Mouse (Mus musculus): Measurements from ENCODE around the gene Slc30a2. TPM values are rescaled to one million over a fixed set of nuclear protein-coding genes. Genes with fewer than 3 reads are reported as not detected.

Slc30a2 gene
- polyA plus RNA-seq, 1 experiment from 2014 or later = 0.10 TPM

DNA sequence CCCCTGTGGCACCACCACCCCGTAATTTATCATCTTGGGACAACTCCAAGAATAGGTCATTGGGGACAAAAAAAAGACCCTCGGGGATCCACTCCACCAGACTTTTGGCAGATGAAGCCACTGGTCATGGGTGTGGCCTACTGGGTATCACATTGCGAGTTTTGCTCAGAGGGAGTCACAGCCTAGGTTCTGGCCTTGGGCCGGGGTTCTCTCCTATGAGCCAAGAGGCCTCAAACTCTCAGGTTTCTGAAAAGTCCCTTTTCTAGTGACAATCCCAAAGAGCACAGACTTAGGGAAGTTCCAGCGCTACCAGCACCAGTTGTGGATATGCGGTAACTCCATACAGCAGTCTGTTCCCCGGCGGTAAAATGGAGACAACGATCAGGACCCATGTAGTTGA is 32.3 kb upstream of the Slc30a2 start:
- Histone ChIP-seq H3K27ac (replicated peaks) (no peak overlapping the region), H3K9me3 (replicated peaks) (peaks cover 6% of the 10 kb centered on the region), H3K27me3 (ENCODE audit: low read depth, poor library complexity, severe bottlenecking) (0 out of 2 replicates have a peak, but pooled peaks cover 1% of the 10 kb centered on the region), H3K4me1 (peaks cover 25% of the 10 kb centered on the region), H3K4me3 (no peak overlapping the region), H3K36me3 (no peaks in the 10 kb centered on the region)
- no peak for DNase-seq (ENCODE audit: low spot score)
- 90% methylated on average over 9 of the region's 9 CpGs for WGBS

DNA sequence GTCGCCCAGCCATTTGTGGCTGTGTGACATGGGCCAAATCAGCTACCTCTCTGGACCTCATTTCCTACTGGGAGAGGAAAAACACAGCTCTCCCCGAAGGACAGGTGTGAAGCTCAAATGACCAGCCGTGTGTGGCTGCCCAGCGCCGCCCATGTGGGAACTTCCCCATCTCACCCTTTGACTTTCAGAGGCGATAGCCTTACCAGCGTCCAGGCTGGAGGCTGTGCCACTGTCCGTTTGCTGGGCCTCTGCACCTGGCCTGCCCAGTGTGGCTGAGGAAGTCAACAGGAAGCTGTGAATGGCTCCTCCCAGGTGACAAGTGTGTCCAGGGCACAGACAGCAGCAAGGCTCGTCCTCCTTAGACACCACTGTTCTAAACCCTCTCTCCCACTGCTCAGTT is 31.2 kb upstream of the Slc30a2 start:
- H3K27ac ChIP-seq (replicated peaks) = no peak overlapping the region
- H3K36me3 ChIP-seq = no peaks in the 10 kb centered on the region
- H3K27me3 ChIP-seq (ENCODE audit: low read depth, poor library complexity, severe bottlenecking) = 0 out of 2 replicates have a peak, but pooled peaks cover 6% of the 10 kb centered on the region
- H3K9me3 ChIP-seq (replicated peaks) = peaks cover 6% of the 10 kb centered on the region
- H3K4me3 ChIP-seq = no peak overlapping the region
- no peak for DNase-seq (ENCODE audit: low spot score)
- WGBS = 90% methylated on average over 9 of the region's 9 CpGs
- H3K4me1 ChIP-seq = peaks cover 30% of the 10 kb centered on the region

DNA sequence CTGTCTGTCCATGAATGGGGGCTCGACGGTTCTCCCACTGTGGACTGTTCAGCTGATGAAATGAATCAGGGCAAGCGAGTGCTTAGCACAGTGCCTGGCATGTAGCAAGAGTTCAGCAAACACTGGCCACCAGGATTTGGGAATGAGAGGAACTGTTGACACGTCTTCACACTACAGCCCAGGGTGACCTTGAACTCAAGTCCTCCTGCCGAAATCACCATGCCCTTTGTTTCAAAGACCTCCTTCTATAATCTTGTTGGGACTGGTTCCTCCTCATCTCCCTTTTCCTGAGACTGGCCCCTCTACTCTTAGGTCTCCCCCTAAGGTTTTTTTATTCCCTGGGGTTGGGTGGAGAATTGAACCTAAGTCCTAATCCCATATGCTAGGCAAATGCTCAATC is 30.6 kb upstream of the Slc30a2 start:
- no peak for DNase-seq (ENCODE audit: low spot score)
- Histone ChIP-seq H3K9me3 (replicated peaks) (peaks cover 6% of the 10 kb centered on the region), H3K36me3 (no peaks in the 10 kb centered on the region), H3K4me3 (no peak overlapping the region), H3K27ac (replicated peaks) (no peak overlapping the region), H3K27me3 (ENCODE audit: low read depth, poor library complexity, severe bottlenecking) (0 out of 2 replicates have a peak, but pooled peaks cover 6% of the 10 kb centered on the region), H3K4me1 (peaks cover 25% of the 10 kb centered on the region)
- WGBS = 93% methylated on average over 5 of the region's 5 CpGs

- H3K4me1 ChIP-seq = peaks cover 19% of the 10 kb centered on the region
- H3K27ac ChIP-seq (replicated peaks) = no peak overlapping the region
- no peaks in the 10 kb centered on the region for H3K36me3 ChIP-seq
- no peak for DNase-seq (ENCODE audit: low spot score)
- H3K4me3 ChIP-seq = no peak overlapping the region
- 0 out of 2 replicates have a peak, but pooled peaks cover 6% of the 10 kb centered on the region for H3K27me3 ChIP-seq (ENCODE audit: low read depth, poor library complexity, severe bottlenecking)
- WGBS = 92% methylated on average over 6 of the region's 6 CpGs
- peaks cover 6% of the 10 kb centered on the region for H3K9me3 ChIP-seq (replicated peaks)
Measured at GRCm38 (mm10) chr4:134312901-134313300, 30.1 kb upstream of the Slc30a2 start.

DNA sequence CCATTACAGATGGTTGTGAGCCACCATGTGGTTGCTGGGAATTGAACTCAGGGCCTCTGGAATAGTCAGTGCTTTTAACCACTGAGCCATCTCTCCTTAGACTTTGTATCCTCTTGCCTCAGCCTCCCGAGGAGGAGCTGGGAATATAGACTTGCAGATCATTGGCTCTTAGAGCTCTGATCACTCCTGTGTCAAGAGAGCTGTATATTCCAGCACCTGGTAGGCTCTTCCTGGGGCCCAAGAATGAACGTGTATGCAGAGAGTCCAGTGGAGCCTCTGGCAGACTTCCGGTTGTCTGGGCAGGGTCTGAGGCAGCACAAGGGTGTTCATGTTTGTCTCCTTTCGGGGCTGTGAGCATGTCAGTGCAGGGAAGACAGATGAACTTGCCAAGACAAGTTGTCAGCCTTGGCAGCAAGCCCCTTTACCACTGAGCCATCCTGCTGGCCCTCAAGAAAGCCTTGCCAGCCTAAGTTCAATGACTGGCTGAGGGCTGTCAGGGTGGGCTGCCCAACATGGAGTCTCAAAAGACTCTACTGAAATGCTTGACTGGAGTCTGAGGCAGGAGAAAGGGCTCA is 28.8 kb upstream of the Slc30a2 start:
- DNase-seq (ENCODE audit: low spot score) = no peak
- H3K9me3 ChIP-seq (replicated peaks) = peaks cover 6% of the 10 kb centered on the region
- H3K27ac ChIP-seq (replicated peaks) = no peak overlapping the region
- H3K27me3 ChIP-seq (ENCODE audit: low read depth, poor library complexity, severe bottlenecking) = 0 out of 2 replicates have a peak, but pooled peaks cover 6% of the 10 kb centered on the region
- H3K4me1 ChIP-seq = peaks cover 16% of the 10 kb centered on the region
- 86% methylated on average over 4 of the region's 4 CpGs for WGBS
- H3K4me3 ChIP-seq = no peak overlapping the region
- H3K36me3 ChIP-seq = no peaks in the 10 kb centered on the region

DNA sequence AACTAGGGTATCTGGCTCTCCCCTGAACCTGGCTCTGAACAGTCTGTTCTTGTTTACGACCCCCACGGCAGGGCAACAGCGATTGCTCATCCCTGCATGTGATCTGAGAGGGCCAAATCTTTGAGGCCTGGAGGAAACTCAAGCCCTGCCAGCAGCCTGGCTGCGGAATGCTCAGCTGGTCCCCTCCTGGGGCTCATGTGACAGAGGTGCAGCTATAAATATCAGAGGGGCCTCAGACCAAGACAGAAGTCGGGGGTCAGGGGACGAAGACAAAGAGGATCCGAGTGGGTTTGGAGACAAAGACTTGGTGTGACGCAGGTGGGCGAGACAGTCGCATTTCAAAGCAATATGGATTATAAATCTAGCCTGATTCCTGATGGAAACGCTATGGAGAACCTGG is 28.1 kb upstream of the Slc30a2 start, which contains the start of gene Trim63:
Gene Trim63 (plus strand): TSS at position 245 of the 400 bp plus-strand sequence.
- WGBS = 43% methylated on average over 11 of the region's 11 CpGs
- peaks cover 6% of the 10 kb centered on the region for H3K9me3 ChIP-seq (replicated peaks)
- no peak for DNase-seq (ENCODE audit: low spot score)

DNA sequence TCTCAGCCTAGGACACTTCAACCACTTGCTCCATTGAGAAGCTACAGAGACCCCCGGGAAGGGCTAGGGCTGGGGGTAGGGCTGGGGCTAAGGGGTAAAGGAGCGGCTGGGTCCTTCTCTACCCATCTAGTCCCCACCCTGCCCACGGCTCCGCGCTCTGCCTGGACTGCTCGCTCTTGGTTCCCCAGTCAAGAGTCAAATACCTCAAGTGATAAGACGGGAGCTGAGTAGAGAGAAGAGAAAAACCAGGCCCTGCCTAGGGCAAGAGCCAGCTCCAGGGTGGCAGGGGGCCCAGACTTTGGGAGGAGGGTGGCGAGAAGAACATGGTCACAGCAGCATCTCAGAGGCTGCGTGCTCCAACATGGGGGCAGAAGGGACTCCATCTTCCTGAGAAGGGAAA is 27.5 kb upstream of the Slc30a2 start:
- WGBS = 82% methylated on average over 9 of the region's 9 CpGs
- peak overlapping the region; percentile 50 for H3K27ac ChIP-seq (replicated peaks)
- no peak for DNase-seq (ENCODE audit: low spot score)

More for the DNA sequence above, 28.1 kb upstream of the Slc30a2 start, which contains the start of gene Trim63:
- 0 out of 2 replicates have a peak, but pooled peaks cover 6% of the 10 kb centered on the region for H3K27me3 ChIP-seq (ENCODE audit: low read depth, poor library complexity, severe bottlenecking)
- H3K4me3 ChIP-seq = no peak within 1 kb of the TSS
- no peaks in the 10 kb centered on the region for H3K36me3 ChIP-seq
- H3K27ac ChIP-seq (replicated peaks) = peak within 1 kb of the TSS; percentile 50
- H3K4me1 ChIP-seq = peaks cover 16% of the 10 kb centered on the region

GRCm38 (mm10) chr4:134316390-134316789 is 26.6 kb upstream of the Slc30a2 start:
- Histone ChIP-seq H3K9me3 (replicated peaks) (peaks cover 6% of the 10 kb centered on the region), H3K4me3 (no peak overlapping the region), H3K27ac (replicated peaks) (no peak overlapping the region), H3K27me3 (ENCODE audit: low read depth, poor library complexity, severe bottlenecking) (0 out of 2 replicates have a peak, but pooled peaks cover 6% of the 10 kb centered on the region), H3K4me1 (peaks cover 16% of the 10 kb centered on the region), H3K36me3 (no peaks in the 10 kb centered on the region)
- 56% methylated on average over 16 of the region's 16 CpGs for WGBS
- no peak for DNase-seq (ENCODE audit: low spot score)

More for the DNA sequence above, 27.5 kb upstream of the Slc30a2 start:
- H3K4me3 ChIP-seq = no peak overlapping the region
- peaks cover 16% of the 10 kb centered on the region for H3K4me1 ChIP-seq
- 0 out of 2 replicates have a peak, but pooled peaks cover 6% of the 10 kb centered on the region for H3K27me3 ChIP-seq (ENCODE audit: low read depth, poor library complexity, severe bottlenecking)
- no peaks in the 10 kb centered on the region for H3K36me3 ChIP-seq
- H3K9me3 ChIP-seq (replicated peaks) = peaks cover 6% of the 10 kb centered on the region

DNA sequence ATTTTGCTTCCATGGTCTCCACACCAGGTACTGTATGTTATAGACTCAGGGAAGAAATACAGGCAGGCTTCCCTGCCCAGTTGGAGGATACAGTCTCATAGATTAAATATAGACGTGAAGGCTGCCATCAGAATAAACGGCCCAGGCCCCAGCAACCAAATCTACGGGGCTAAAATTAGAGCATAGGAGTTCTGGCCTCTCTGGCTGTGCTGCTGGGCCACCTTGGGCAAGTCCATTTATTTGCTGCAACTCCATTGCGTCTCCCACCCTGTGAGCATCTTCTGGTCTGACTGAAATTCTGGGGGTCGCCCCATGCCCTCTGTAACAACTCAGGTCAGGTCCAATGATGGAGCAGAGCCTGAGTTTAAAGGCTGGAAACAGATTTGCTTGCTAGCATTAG is 23.9 kb upstream of the Slc30a2 start:
- Histone ChIP-seq H3K4me3 (no peak overlapping the region), H3K36me3 (no peaks in the 10 kb centered on the region), H3K9me3 (replicated peaks) (no peaks in the 10 kb centered on the region), H3K27ac (replicated peaks) (no peak overlapping the region), H3K4me1 (peaks cover 16% of the 10 kb centered on the region), H3K27me3 (ENCODE audit: low read depth, poor library complexity, severe bottlenecking) (0 out of 2 replicates have a peak, but pooled peaks cover 6% of the 10 kb centered on the region)
- 93% methylated on average over 5 of the region's 5 CpGs for WGBS
- no peak for DNase-seq (ENCODE audit: low spot score)

GRCm38 (mm10) chr4:134319674-134320073 is 23.3 kb upstream of the Slc30a2 start:
- no peak overlapping the region for H3K27ac ChIP-seq (replicated peaks)
- H3K4me1 ChIP-seq = peaks cover 13% of the 10 kb centered on the region
- DNase-seq (ENCODE audit: low spot score) = no peak
- no peaks in the 10 kb centered on the region for H3K9me3 ChIP-seq (replicated peaks)
- WGBS = 78% methylated on average over 5 of the region's 5 CpGs
- 0 out of 2 replicates have a peak, but pooled peaks cover 6% of the 10 kb centered on the region for H3K27me3 ChIP-seq (ENCODE audit: low read depth, poor library complexity, severe bottlenecking)
- H3K4me3 ChIP-seq = no peak overlapping the region
- H3K36me3 ChIP-seq = no peaks in the 10 kb centered on the region

DNA sequence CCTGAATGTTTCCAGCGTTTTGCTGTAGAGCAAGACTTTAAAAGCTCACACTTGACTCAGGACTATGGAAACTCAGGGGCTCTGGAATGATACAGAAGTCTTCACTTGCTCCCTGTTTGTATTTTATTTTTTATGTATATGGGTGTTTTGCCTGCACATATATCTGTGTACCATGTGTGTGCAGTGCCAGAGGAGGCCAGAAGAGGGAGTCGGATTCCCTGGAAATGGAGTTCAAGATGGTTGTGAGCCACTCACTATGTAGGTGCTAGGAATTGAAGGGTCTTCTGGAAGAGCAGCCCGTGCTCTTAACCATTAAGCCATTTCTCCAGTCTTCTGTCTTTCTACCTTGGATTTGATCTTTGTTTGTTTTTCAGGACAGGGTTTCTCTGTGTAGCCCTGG is 21.5 kb upstream of the Slc30a2 start:
- Histone ChIP-seq H3K27me3 (ENCODE audit: low read depth, poor library complexity, severe bottlenecking) (no peaks in the 10 kb centered on the region), H3K4me3 (no peak overlapping the region), H3K9me3 (replicated peaks) (no peaks in the 10 kb centered on the region), H3K4me1 (peaks cover 1% of the 10 kb centered on the region; the same call in 1 of the 2 replicates), H3K27ac (replicated peaks) (no peak overlapping the region), H3K36me3 (no peaks in the 10 kb centered on the region)
- WGBS = 70% methylated on average over 3 of the region's 3 CpGs
- DNase-seq (ENCODE audit: low spot score) = no peak

DNA sequence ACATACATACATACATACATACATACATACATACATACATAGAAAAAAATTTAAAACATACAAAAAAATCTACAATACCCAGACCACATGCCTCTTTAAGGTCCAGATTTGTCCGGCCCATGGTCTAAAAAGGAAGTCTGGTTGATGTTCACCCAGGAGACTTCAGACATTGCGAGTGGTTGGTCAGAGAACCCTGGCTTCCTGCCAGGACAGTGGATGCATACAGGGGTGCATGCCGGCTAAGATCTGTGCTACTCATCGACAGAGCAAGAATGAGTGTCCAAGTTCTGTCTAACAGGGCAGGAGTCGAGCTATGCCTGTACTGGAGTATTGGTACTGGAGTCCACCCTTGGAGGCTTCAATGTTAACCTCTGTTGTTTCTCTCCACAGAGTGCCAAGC is 18.3 kb upstream of the Slc30a2 start:
- H3K36me3 ChIP-seq = no peaks in the 10 kb centered on the region
- H3K27me3 ChIP-seq (ENCODE audit: low read depth, poor library complexity, severe bottlenecking) = no peaks in the 10 kb centered on the region
- DNase-seq (ENCODE audit: low spot score) = no peak
- peaks cover 17% of the 10 kb centered on the region for H3K4me1 ChIP-seq
- no peak overlapping the region for H3K4me3 ChIP-seq
- 88% methylated on average over 5 of the region's 5 CpGs for WGBS
- H3K9me3 ChIP-seq (replicated peaks) = no peaks in the 10 kb centered on the region
- H3K27ac ChIP-seq (replicated peaks) = no peak overlapping the region

DNA sequence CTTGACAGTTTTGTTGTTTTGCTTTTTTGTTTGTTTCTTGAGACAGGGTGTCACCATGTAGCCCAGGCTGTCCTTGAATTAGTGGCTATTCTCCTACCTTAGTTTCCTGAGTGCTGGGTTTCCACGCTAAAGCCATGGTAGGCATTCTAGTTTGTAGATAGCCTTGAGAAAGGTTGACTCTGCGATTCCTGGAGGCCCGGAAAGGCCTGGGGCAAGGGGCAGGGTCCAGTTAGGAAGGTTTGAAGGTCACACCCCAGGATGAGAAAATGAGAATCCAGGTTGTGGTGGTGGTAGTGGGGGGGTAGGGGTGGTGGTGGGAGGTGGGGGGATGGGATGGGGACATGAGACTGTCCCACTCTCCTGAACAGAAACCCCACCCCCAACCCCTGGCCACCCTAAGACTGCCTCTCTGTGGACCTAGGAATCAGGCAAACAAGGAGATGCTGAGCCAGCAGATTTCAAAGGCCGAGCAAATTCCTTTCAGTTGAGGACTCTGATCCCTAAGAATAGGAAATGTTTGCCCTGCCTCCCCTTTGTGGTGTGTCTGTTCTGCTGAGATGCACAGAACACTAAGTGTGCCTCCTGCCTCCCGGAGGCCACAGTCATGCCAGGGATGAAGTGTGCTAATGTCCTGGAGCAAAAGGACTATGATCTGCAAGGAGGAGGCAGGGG is 16.0 kb upstream of the Slc30a2 start:
- Histone ChIP-seq H3K27me3 (ENCODE audit: low read depth, poor library complexity, severe bottlenecking) (no peaks in the 10 kb centered on the region), H3K9me3 (replicated peaks) (no peaks in the 10 kb centered on the region), H3K4me3 (no peak overlapping the region), H3K4me1 (peaks cover 17% of the 10 kb centered on the region), H3K27ac (replicated peaks) (no peak overlapping the region), H3K36me3 (no peaks in the 10 kb centered on the region)
- DNase-seq (ENCODE audit: low spot score) = no peak
- WGBS = 69% methylated on average over 5 of the region's 5 CpGs
